Mouse (Mus musculus): ENCODE data around the gene Plekhg6.

Plekhg6 gene

GRCm38 (mm10) chr6:125353655-125354054 lies 26.9 kb downstream of the Plekhg6 start:
- DNase-seq (ENCODE audit: low read depth): no peak

GRCm38 (mm10) chr6:125353221-125353620 lies 27.4 kb downstream of the Plekhg6 start:
- no peak for DNase-seq (ENCODE audit: low read depth)

- no peak for DNase-seq (ENCODE audit: low read depth)
Observed at GRCm38 (mm10) chr6:125352811-125353210, 27.8 kb downstream of the Plekhg6 start.

- no peak for DNase-seq (ENCODE audit: low read depth)
Observed at GRCm38 (mm10) chr6:125352046-125352384, 28.6 kb downstream of the Plekhg6 start.

- peak; percentile 69 for DNase-seq (ENCODE audit: low read depth)
Observed at GRCm38 (mm10) chr6:125351368-125352045, 29.1 kb downstream of the Plekhg6 start.

- no peak for DNase-seq (ENCODE audit: low read depth)
Observed at GRCm38 (mm10) chr6:125350995-125351324, 29.6 kb downstream of the Plekhg6 start.

GRCm38 (mm10) chr6:125350231-125350994 lies 30.2 kb downstream of the Plekhg6 start:
- DNase-seq (ENCODE audit: low read depth): peak; percentile 63

GRCm38 (mm10) chr6:125349575-125350230 lies 30.9 kb downstream of the Plekhg6 start:
- peak; percentile 90 for DNase-seq (ENCODE audit: low read depth)

- DNase-seq (ENCODE audit: low read depth): no peak
Observed at GRCm38 (mm10) chr6:125348721-125349574, 31.6 kb downstream of the Plekhg6 start, which contains the start of gene Tnfrsf1a. Gene Tnfrsf1a, plus strand, starts transcription at chr6:125349362.

- DNase-seq (ENCODE audit: low read depth): no peak
Observed at GRCm38 (mm10) chr6:125346029-125346428, 34.6 kb downstream of the Plekhg6 start.

- no peak for DNase-seq (ENCODE audit: low read depth)
Observed at GRCm38 (mm10) chr6:125345625-125346024, 35.0 kb downstream of the Plekhg6 start.

- no peak for DNase-seq (ENCODE audit: low read depth)
Observed at GRCm38 (mm10) chr6:125344866-125345265, 35.7 kb downstream of the Plekhg6 start.

GRCm38 (mm10) chr6:125344084-125344483 lies 36.5 kb downstream of the Plekhg6 start:
- no peak for DNase-seq (ENCODE audit: low read depth)

GRCm38 (mm10) chr6:125342198-125342597 lies 38.4 kb downstream of the Plekhg6 start:
- no peak for DNase-seq (ENCODE audit: low read depth)

GRCm38 (mm10) chr6:125340244-125340643 lies 40.3 kb downstream of the Plekhg6 start:
- DNase-seq (ENCODE audit: low read depth): no peak

- no peak for DNase-seq (ENCODE audit: low read depth)
Observed at GRCm38 (mm10) chr6:125338791-125339660, 41.6 kb downstream of the Plekhg6 start.

- no peak for DNase-seq (ENCODE audit: low read depth)
Observed at GRCm38 (mm10) chr6:125334356-125334755, 46.2 kb downstream of the Plekhg6 start.

GRCm38 (mm10) chr6:125333112-125333899 lies 47.3 kb downstream of the Plekhg6 start:
- no peak for DNase-seq (ENCODE audit: low read depth)

GRCm38 (mm10) chr6:125330626-125331326 lies 49.8 kb downstream of the Plekhg6 start:
- peak; percentile 85 for DNase-seq (ENCODE audit: low read depth)

- DNase-seq (ENCODE audit: low read depth): peak; percentile 41
Observed at GRCm38 (mm10) chr6:125328243-125328642, 52.4 kb downstream of the Plekhg6 start.

Measured in NIH3T3 (cell line).